Mouse (Mus musculus) T-helper 17 cell (primary cell): ENCODE results near the gene Pcsk5.

Experiments
- in situ Hi-C, 2 experiments: fragments of 300-600 bp; cut with MboI, MseI; formaldehyde crosslinking; loops; 1 replicate in 1 of 2; 2 replicates in 1 of 2; pipeline ENCODE4 v1.15.1; 2025; ENCODE audit warnings: high pct_unique_total_duplicates in 2 of 2

The Pcsk5 gene

DNA sequence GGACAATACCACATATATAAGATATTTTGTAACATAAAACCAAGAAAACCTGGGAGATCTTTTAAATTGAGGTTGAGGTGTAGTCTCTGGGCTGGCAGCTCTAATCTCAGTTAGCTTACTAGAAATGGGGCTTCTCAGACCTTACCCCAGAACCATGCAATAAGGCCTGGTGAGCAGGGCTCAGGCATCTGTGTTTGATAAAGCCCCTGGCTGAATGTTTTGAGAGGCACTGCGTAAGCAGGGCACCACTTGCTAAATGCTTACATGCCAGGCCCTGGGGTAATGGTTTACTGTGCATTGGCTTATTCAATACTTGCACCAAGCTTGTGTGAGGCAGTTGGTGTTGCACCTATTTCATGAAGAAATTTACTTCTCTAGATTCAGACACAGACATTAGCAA, 247.1 kb downstream of the Pcsk5 start:
- in situ Hi-C loops = no loop called here

DNA sequence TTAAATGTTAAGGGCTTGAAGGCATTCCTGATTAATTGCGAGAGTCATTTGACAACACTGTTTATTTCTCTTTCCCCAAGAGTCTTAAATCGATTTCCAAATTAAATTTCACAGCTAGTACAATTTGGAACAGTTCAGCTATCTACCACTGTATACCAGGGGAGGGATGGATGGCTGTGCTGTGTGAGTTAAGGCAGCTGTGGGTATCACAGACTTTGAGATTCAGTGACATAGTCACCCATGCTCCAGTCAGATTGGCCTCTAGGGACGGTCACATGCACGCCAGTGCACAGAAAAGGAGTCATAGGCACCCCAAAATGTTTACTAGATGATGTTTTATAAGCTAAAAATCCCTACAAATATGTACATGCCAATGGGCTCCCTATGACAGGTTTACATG, 260.0 kb downstream of the Pcsk5 start:
- in situ Hi-C loops = no loop called here

DNA sequence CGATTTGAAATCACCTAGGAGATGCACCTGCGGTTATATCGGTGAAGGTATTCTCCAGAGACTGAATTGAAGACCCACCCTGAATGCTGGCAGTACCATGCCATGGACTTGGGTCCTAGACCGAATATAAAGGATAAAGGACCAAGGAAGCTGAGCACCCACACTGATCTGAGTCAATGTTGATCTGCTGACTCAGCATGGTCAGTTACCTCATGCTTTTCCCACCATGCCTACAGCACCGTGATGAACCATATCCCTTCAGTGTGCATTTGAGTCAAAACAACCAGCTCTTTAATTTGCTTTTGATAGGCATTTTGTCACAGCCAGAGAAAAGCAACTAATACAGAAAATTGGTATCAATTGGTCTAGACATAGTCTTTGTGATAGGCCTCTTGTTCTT, 262.9 kb downstream of the Pcsk5 start:
- in situ Hi-C loops = no loop called here

DNA sequence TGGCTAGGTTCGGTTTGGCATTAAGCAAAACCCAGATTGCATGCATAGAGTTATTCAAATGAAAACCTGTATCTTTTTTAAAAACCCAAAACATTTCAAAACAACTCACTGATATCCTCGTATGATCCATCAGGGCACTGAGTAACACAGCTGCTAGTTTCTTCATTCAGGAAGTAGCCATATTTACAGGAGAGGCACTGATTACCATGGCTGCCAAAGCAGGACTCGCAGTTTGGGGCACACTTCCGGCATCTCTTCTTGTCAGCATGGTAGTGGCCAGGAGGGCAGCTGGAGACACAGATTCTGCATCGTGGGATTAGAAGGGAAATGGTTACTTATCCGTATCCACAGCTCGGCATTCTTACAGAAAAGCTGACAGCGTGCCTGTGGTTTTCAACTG, 265.1 kb downstream of the Pcsk5 start:
- in situ Hi-C loops = no loop called here

DNA sequence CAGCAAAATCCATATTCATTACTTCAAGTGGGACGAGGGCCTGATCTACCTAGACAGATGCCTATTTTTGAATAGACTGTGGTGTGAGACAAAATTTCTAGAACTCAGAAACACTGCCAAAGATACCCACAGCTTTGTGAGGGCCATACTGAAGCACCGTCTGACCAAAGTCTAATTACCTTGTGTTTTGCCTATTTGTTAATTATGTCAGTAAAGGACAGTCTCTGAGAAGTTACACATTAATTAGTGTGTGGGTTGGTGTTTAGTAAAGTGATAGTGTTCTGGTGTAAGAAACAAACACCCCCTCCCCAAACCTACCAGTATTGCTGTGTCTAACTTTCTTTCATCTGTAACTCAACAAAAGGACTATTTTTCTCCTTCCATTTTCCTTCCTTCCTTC, 266.5 kb downstream of the Pcsk5 start:
- in situ Hi-C loops = no loop called here

DNA sequence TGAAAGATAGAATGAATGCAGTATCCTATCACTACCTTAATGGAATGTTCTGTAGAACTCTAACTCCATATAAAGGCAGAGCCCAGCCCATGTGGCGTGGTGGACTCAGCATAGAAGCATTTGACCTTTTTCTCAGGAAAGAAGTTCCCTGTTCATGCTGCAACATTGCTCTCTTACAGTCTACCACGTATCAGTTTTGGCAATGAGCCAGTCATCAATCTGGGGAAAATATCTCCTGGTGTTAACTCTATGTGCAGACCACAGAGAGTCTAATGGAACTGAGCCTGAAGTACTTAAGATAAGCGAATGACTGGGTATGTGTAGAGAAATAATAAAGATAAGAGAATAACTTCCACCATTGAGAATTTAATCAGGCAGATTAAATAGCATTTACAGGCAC, 270.2 kb downstream of the Pcsk5 start:
- in situ Hi-C loops = no loop called here

DNA sequence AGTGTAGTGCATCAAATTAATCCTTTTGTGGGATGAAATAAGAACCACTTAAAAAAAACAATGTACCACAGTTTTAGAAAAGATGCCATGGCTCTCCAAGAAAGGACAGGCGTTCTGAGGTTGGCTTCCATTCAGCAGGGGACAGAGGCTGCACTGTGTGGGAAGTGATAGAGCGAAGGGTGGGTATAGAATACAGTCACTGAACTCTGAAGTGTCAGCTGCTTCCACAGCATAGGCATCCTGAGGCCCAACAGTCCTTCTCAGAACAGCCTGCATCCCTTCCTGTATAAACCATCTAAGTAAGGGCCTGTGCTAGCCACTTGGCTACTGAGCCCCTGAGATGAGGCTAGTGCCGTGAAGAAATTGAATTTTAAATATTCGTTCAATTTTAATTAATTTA, 271.3 kb downstream of the Pcsk5 start:
- in situ Hi-C loops = no loop called here

DNA sequence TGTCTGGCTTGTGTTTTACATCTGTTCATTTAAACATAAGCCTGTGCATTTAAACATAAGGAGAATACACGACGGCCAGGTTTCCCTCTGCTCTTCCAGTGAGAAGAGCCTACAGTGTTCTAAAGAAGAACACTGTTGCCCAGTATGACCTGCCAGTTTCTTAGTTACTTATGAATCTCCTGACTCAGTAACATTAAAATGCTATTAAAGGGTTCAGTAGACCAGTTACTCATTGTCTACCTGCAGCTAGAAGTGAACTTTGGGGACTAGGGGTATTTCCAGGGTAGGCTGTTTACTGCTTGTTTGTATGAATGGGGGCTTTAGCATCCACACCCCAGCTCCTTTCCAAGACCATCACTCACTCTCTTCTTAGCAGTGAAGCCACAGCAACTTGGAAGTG, 278.7 kb downstream of the Pcsk5 start:
- in situ Hi-C loops = loop anchor here in 1 of 2 experiments (10.0 kb wide), 1 partner anchor 1884 kb away; no protein-coding TSS in a partner anchor

DNA sequence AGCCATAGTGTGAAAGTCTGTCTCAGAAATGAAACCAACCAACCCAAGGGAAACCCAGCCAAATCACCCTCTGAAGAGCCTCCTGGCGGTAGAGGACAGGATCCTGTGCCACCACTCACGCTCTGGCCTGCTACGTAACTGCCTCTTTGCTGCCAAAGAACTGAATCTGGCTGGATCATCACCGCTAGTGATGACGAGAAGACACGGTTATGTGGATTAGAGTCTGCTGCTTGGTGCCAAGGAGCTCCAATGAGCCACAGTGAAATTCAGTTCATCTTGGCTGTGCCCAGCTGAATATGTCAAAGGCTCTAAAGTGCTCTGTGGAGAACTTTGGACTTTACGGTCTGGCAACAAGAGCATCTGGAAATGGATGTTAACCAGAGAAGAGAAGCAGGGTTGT, 282.3 kb downstream of the Pcsk5 start:
- in situ Hi-C loops = loop anchor here in 1 of 2 experiments (10.0 kb wide), 1 partner anchor 1880 kb away; no protein-coding TSS in a partner anchor

DNA sequence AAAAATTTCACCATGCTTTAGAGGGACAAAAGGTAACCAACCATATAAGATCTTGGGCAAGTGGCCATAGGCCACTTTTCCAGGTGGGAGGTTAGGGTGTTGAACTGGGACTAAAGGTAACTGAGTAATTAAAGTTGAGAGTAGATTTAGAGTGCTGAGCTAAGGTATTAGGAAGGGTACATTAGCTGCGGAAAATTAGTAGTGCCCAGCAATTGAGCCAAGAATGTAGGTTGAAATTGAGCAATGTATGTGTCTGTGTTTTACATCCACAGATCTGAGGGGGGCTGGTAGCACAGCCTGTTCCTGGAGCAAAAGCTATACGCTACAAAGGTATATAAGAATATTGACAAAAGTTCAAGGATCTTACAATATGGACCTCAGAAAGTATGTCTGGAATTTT, 282.9 kb downstream of the Pcsk5 start:
- in situ Hi-C loops = loop anchor here in 1 of 2 experiments (10.0 kb wide), 1 partner anchor 1880 kb away; no protein-coding TSS in a partner anchor

DNA sequence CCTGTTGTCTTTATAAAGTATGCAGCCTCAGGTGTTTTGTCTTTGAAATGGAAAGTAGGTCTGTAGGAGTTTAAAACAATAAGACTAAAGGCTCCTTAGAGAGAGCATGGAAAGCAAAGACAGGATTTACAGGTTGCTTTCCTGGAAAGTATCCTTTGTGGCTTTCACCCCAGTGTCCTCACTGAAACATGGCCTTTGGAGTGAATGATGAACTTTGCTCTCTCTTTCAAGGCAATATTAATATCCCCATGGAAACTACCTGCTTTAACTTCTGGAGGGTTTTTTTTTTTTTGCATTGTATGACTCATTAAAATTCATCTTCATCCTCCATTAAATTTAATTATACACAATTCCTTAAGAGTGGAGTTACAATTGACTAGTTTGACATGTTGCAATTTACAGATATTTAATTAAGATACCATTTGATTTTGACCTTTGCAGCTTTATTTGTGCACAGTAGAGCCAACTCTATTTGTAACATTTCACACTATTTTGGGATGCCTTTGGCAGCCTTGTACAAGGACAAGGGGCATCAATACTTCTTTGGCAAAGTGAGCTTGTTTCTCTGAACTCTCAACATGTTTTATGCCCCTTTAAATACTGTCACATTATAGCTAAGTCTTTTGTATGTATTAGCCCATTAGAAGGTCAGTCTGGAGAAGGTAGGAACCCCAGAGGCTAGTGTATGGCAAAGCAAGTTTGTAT, 283.9 kb downstream of the Pcsk5 start:
- in situ Hi-C loops = loop anchor here in 1 of 2 experiments (10.0 kb wide), 1 partner anchor 1879 kb away; no protein-coding TSS in a partner anchor

DNA sequence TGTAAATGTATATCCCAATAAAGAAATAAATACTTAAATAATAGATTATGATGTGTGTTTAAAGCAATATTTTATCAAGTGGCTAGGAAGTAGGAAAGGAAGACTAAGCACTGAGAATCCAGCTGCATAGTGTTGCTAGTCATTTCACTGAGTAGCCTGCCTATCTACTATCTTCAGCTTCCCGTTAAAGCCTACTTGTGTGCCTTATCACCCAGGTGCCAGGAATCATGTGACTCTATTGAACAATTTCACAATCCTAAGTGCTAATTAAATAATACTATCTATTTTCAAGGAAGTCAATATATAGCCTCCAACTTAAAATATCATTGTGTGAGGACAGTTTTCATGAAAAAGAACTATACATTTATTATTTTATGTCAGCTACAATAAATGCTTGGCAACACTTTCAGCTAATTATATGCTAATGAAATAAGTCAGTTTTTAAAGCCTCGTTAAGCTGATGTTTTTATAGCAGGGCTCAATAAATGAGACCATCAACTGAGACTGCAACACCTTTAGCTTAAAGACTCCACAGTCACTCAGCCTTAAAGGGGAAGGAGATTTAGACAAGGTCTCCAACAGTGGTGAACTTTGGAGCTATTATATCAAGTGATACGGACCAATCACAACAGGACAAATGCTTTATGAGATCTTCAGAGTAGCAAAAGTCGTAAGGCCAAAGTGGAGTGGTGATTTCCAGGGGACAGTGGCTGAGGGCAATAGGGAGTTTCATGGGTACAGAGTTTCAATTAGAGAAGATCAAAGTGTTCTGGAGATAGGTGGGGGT, 308.5 kb downstream of the Pcsk5 start:
- in situ Hi-C loops = loop anchor here in 1 of 2 experiments (5.0 kb wide), 1 partner anchor 52 kb away; no protein-coding TSS in a partner anchor

DNA sequence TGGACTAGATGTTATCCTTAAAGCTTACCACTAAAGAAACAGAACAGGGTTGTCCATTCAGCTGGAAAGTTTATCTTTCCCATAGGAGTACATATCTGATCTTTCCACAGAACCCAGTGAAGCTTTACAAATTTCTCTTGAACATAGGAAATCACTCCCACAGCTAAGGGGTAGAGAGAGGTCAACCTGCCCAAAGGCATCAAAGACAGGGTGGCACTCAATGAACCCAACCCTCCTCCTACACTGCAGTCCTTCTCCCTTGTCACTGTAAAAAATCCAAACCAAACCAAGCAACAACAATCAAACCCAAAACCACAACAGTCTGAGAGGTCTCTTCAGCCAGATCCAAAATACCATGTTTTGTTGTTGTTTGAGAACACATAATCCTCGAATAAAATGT, 311.9 kb downstream of the Pcsk5 start:
- in situ Hi-C loops = loop anchor here in 1 of 2 experiments (5.0 kb wide), 1 partner anchor 48 kb away; no protein-coding TSS in a partner anchor

DNA sequence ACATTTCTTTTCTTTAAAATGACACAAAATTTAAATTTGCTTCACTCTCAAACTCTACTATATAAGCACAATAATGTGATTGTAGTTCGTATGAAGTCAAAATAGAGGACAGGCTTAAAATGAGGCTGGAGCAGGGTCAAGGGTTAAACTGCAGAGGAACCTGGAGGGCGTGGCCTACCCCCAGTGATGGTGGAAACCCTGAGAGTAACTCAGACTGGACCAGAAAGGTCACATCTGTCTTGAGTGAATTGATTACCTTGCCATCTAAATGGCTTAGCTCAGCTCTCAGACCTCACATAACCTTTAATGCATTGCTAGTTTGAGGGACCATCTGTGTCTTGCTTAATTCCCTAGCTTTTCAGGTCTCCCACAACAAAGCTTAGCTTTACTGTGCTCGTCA, 323.0 kb downstream of the Pcsk5 start:
- in situ Hi-C loops = no loop called here

DNA sequence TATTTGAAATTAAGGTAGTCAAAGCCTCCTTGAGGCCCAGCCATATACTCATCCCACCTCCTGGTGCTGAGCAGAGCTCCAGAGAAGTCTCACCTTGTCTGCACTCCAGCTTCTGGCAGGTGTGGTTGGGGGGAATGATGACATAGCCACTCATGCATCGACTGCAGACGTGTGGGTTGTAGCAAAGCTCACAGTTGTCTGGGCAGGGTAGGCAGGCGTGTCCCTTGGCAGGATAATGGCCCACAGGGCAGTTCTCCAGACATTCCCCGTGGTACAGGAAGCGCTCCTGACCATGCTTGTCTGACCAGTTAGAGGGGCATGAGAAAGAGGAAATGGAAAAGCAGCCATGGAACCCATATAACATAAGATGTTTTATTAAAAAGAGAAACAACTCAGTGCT, 326.1 kb downstream of the Pcsk5 start:
- in situ Hi-C loops = no loop called here

DNA sequence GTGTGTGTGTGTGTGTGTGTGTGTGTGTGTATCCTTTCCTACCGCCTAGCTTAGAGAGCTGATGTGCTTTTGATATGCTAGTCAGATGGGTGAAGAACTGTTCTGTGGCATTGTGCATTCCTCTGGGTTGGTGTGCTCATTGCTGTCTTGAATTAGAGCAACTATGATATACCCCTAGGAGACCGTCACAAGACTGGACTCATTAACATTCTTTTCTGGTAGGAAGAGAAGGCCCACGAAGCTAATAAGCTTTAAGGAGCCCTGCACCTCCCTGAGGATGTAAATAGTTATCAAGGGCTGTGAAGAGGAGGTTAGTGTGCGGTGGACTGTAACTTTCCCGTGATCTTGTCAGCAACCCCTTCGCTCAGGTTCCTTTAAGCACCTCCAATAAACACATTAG, 333.2 kb downstream of the Pcsk5 start:
- in situ Hi-C loops = no loop called here

DNA sequence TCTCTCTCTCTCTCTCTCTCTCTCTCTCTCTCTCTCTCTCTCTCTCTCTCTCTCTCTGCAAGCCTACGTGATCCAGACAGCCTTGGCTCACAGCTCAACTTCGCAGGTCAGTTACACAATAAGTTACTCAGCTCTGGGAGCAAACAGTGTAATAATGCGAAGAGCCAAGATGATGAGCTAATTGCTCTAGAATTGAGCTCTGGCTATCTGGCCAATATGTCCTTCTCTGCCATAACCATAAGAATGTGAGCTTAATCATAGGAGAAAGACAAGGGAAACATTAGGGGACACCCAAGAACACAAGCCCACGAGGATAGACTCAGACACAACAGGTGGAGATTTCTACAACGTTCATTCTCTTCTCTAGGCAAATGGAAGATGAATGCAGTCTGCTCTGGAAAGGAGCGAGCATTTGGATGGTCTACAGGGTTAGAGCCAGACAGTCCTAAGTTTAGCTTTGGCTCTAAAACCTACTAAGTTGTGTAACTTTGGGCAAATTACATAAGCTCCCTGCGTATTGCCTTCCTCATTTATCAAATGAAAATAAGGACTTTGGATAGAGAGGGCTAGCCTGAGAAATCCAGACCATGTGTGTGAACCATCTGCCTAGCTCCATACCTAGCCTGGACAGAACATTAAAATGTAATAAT, 338.7 kb downstream of the Pcsk5 start:
- in situ Hi-C loops = no loop called here

DNA sequence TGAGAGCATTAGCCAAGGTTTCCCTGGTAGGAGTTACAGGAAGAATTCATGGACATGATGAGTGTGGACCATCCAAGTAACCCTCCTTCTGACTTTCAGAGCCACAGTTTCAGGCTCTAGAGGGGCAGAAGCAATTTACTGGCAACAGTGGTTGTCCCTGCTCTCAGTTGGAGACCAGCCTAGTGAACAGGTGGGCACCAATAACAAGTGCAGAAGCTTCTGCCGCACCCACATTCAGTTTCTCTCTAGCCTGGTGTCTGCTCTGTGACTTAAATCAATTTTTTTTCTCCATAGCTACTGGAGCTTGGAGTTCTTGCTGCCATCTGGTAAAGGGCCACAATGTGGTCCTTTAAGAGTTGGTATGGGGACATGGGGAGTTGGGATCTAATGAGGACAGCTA, 341.3 kb downstream of the Pcsk5 start:
- in situ Hi-C loops = no loop called here

DNA sequence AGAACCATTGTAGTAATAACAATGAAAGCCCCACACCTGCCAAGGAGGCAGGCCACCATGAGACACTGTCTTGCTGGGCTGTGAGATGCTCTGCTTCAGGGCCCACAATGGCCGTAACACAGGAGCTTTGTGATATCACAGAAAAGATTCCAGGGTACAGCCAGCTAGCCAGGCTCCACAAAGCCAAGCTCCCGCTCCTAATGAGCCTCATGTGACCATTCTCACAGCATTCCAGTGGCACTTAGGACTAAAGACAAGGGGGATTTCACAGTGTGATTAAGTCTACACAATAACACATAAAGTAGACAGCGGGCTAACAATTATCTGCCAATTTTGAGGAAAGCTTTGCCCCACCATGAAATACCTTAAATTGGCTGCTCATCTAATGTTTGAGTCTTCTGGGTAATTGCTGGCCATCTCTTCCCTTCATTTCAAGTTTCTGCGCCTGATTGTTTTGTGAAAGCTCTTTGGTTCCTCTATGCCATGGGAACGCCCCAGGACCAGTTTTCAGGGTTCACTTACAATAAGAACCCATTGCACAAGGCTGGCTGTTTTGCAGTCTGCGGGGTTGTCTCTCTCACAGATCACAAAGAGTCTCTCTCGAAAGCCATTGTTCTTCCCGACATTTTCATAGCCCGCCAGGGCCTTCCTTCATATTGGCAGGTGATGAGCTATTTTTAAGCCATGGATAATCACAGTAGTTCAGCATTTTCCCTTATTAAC, 345.4 kb downstream of the Pcsk5 start:
- in situ Hi-C loops = no loop called here

DNA sequence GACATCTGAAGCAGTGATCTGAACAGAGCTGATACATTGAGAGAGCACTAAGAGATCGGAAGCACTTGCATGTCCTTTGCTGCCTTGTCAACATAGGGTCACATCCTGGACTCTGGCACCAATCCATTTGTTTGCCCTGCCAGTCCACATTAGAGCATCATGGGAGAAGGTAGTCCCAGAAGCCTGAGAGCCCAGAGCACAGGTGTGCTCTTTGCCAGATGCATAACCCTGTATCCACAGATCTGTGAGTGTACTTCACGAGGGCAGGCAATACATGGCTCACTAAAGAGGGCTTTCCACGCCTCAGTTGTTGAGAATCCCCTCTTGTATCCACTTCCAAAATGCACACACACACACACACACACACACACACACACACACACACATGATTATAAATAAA, 346.1 kb downstream of the Pcsk5 start:
- in situ Hi-C loops = no loop called here

DNA sequence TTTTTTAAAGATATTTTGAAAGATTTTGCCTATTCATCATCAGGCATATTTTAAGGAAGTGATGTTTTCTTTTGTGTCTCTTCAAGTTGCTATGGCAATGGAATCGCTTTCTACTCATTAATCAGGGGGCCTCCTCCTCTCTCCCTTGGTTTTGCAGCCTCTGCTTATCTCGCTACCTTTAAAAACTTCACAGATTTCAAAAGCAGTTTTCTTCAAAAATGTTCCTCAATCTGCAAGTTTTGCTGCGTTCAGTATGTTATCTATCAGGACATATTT, 347.6 kb downstream of the Pcsk5 start:
- in situ Hi-C loops = no loop called here
